Mouse (Mus musculus) heart, adult 2 months (tissue): ENCODE measurements at regions not wholly inside any gene's neighbourhood (a gene's known extent, or its start where the extent isn't known, plus 50 kb on each side); places are given as distances from the start of the nearest gene placed in this dataset.

Experiments
- CTCF ChIP-seq: fragments of 200-600 bp; IDR thresholded peaks from 2 replicates; pipeline ENCODE4 v1.8.1; 2022; ENCODE audit warnings: antibody characterized with exemption, mild to moderate bottlenecking, moderate library complexity
- EP300 ChIP-seq: fragments of 200-500 bp; IDR thresholded peaks from 2 replicates; pipeline ENCODE4 v1.6.1; 2011; ENCODE audit warnings: low read depth, low read length, control low read depth; ENCODE audit not compliant: insufficient read depth
- POLR2A ChIP-seq: fragments of 200-500 bp; IDR thresholded peaks from 2 replicates; pipeline ENCODE4 v1.6.1; 2011; ENCODE audit warnings: mild to moderate bottlenecking, low read depth, low read length, control low read depth; ENCODE audit not compliant: insufficient read depth

DNA sequence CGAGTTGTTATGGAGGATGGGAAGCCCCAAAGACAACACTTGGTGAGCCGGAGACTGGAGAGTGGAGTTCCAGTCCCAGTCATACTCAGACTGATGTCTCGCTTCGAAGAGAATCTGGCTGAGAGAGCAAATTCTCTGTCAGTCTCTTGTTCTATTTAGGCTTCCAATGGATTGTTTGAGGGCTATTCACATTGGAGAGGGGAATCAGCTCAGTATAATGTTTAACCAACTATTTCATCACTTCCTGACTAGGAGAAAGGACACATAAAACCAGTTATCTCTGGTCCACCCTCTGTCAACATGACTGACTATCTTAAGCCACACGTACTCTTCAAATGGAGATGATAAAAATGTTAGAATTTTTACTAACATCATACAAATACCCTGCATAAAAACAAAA is 123.9 kb upstream of the Max start:
- TF ChIP-seq POLR2A (no peak), CTCF (no peak), EP300 (no peak)
